Mouse (Mus musculus) neutrophil, adult 65 days (primary cell): ENCODE data around the gene Eya2. TPM values are rescaled to one million over a fixed set of nuclear protein-coding genes. Genes with fewer than 3 reads are reported as not detected.

Experiments
- total RNA-seq: library from RNA; stranded (reverse); gene quantifications from 2 replicates; pipeline ENCODE4 v1.2.4, GENCODE M21; 2023

The Eya2 gene
- not detected in 2 replicates for total RNA-seq

DNA sequence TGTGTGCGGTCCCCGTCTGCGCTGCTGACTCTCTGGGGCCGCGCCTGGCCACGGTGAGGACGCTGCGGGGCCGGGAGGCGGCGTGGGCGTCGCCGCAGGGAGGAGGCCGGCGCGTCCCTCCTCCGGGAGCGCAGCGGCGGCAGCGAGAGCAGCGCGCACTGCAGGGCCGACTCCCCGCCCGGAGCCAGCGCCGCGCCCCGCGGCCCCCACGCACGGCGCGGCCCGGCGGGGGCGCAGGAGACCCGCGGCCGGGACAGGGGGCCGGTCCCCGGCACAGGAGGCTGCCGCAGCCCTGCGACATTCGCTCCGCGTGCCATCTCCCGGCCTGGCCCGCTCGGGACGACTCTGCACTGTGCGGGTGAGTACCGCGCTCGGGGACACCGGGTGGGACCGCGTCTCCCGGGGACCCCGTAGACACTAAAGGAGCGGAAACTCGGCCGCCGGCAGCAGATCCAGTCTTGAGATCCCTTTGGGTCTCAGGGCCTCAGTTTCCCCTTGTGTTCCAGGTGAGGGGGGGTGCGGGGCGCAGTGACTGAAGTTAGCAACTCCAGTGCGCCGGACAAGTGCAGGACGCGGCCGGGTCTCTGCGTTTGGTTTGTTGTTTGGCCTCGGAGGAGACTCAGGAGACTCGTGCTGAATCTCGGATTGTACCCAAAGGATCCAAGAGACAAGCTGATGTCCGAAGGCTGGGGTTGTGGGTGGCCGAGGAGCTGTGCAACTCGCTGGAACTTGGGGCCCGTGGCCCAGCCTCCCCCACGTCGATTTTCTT, at the start of gene Eya2:
Gene Eya2 (plus strand): TSS at position 126 of the 769 bp plus-strand sequence.

Other genes starting within 250 kb of the Eya2 start
- gene Zfp663, start 226.3 kb upstream of the Eya2 start, total RNA-seq: not detected in 2 replicates
- not detected in 2 replicates for gene Zfp334, start 206.8 kb upstream of the Eya2 start, total RNA-seq
- gene Ocstamp, start 194.6 kb upstream of the Eya2 start, total RNA-seq: 0.13 TPM in 1 of 2 replicates, not detected in the other
- gene Slc13a3, start 121.8 kb upstream of the Eya2 start, total RNA-seq: 0.29 TPM in 1 of 2 replicates, not detected in the other
- gene Trp53rka, start 101.7 kb upstream of the Eya2 start, total RNA-seq: 3.9 and 4.1 TPM in 2 replicates
- not detected in 2 replicates for gene Slc2a10, start 91.2 kb upstream of the Eya2 start, total RNA-seq